Mouse (Mus musculus) intestine, embryonic 15.5 days (tissue): ENCODE measurements around the gene Ciita. TPM values are rescaled to one million over a fixed set of nuclear protein-coding genes. Genes with fewer than 3 reads are reported as not detected.

Experiments
- ATAC-seq: fragments of 200-750 bp; cut with Nextera tagmentation; 2 replicates; pipeline ENCODE4 v1.8.0; 2017; ENCODE audit warnings: moderate TSS enrichment, moderate library complexity
- H3K27ac ChIP-seq: fragments of 300-500 bp; sonication (generic); 2 replicates; pipeline ENCODE4 v1.5.1; 2015; ENCODE audit warnings: mild to moderate bottlenecking, inconsistent platforms
- H3K27me3 ChIP-seq: fragments of 300-500 bp; sonication (generic); replicated peaks from 2 replicates; pipeline ENCODE4 v1.6.1; 2015; ENCODE audit warnings: inconsistent platforms
- H3K36me3 ChIP-seq: fragments of 300-500 bp; sonication (generic); 2 replicates; pipeline ENCODE4 v1.6.1; 2015; ENCODE audit warnings: inconsistent platforms
- H3K4me1 ChIP-seq: fragments of 300-500 bp; sonication (generic); replicated peaks from 2 replicates; pipeline ENCODE4 v1.6.1; 2015; ENCODE audit warnings: inconsistent platforms
- H3K4me2 ChIP-seq: fragments of 300-500 bp; sonication (generic); replicated peaks from 2 replicates; pipeline ENCODE4 v1.6.1; 2015; ENCODE audit warnings: mild to moderate bottlenecking, inconsistent platforms
- H3K4me3 ChIP-seq: fragments of 300-500 bp; sonication (generic); replicated peaks from 2 replicates; pipeline ENCODE4 v1.5.1; 2015; ENCODE audit warnings: inconsistent platforms
- H3K9ac ChIP-seq: fragments of 300-500 bp; sonication (generic); 2 replicates; pipeline ENCODE4 v1.6.1; 2015; ENCODE audit warnings: inconsistent platforms
- H3K9me3 ChIP-seq: fragments of 300-500 bp; sonication (generic); 2 replicates; pipeline ENCODE4 v1.6.1; 2016; ENCODE audit warnings: inconsistent platforms
- WGBS: fragments of 180-500 bp; shearing (Covaris S2); methylation state at CpG from one replicate; pipeline ENCODE4 v1.1.7; 2015; 5-methylcytosine and 5-hydroxymethylcytosine counted together
- polyA plus RNA-seq: library from polyadenylated mRNA; unstranded; fragments of >200 nt; fragmentation: Nextera tagmentation; extraction: Ambion mirVana; gene quantifications from 2 replicates; pipeline ENCODE4 v1.2.1, GENCODE M21; 2015

Gene Ciita
- polyA plus RNA-seq, 1 experiment from 2014 or later: 0.41 TPM

GRCm38 (mm10) chr16:10544995-10545622, 65.2 kb downstream of the Ciita start, which contains the start of gene Clec16a:
Gene Clec16a (plus strand): TSS chr16:10545339.
- Histone ChIP-seq H3K4me3 (peak within 1 kb of the TSS; percentile 87), H3K9ac (peak within 1 kb of the TSS; percentile 78), H3K27ac (0 out of 2 replicates have a peak within 1 kb of the TSS, but pooled peaks have one; percentile 49), H3K36me3 (no peaks in the 10 kb centered on the region), H3K27me3 (no peaks in the 10 kb centered on the region), H3K4me2 (peak within 1 kb of the TSS; percentile 75), H3K9me3 (no peaks in the 10 kb centered on the region), H3K4me1 (peaks cover 24% of the 10 kb centered on the region)
- WGBS: under 1% methylated on average over 58 of the region's 58 CpGs
- ATAC-seq: peak; percentile 89

- H3K36me3 ChIP-seq: no peaks in the 10 kb centered on the region
- H3K9me3 ChIP-seq: no peaks in the 10 kb centered on the region
- H3K4me1 ChIP-seq: peaks cover 9% of the 10 kb centered on the region; the same call in 1 of the 2 replicates
- no peak overlapping the region for H3K9ac ChIP-seq
- ATAC-seq: no peak
- no peak overlapping the region for H3K27ac ChIP-seq
- no peaks in the 10 kb centered on the region for H3K27me3 ChIP-seq
- WGBS: 61% methylated on average over 3 of the region's 3 CpGs
- peak overlapping the region; percentile 75 for H3K4me2 ChIP-seq
- H3K4me3 ChIP-seq: no peak overlapping the region
Observed at GRCm38 (mm10) chr16:10546865-10547264, 67.0 kb downstream of the Ciita start.

- no peak for ATAC-seq
- Histone ChIP-seq H3K9me3 (no peaks in the 10 kb centered on the region), H3K27ac (no peak overlapping the region), H3K9ac (no peak overlapping the region), H3K27me3 (no peaks in the 10 kb centered on the region), H3K4me2 (no peak overlapping the region), H3K4me1 (0 out of 2 replicates have a peak, but pooled peaks cover 6% of the 10 kb centered on the region), H3K4me3 (no peak overlapping the region), H3K36me3 (no peaks in the 10 kb centered on the region)
- 75% methylated on average over 3 of the region's 3 CpGs for WGBS
Observed at GRCm38 (mm10) chr16:10548938-10549337, 69.1 kb downstream of the Ciita start.

GRCm38 (mm10) chr16:10549600-10549999, 69.7 kb downstream of the Ciita start:
- 78% methylated on average over 2 of the region's 2 CpGs for WGBS
- H3K4me3 ChIP-seq: no peak overlapping the region

GRCm38 (mm10) chr16:10551592-10551991, 71.7 kb downstream of the Ciita start:
- H3K4me1 ChIP-seq: 0 out of 2 replicates have a peak, but pooled peaks cover 4% of the 10 kb centered on the region
- ATAC-seq: no peak
- H3K36me3 ChIP-seq: no peaks in the 10 kb centered on the region
- H3K27ac ChIP-seq: no peak overlapping the region
- no peaks in the 10 kb centered on the region for H3K9me3 ChIP-seq
- no peaks in the 10 kb centered on the region for H3K27me3 ChIP-seq
- no peak overlapping the region for H3K4me3 ChIP-seq
- H3K4me2 ChIP-seq: no peak overlapping the region
- no peak overlapping the region for H3K9ac ChIP-seq
- 77% methylated on average over 4 of the region's 4 CpGs for WGBS

More at GRCm38 (mm10) chr16:10549600-10549999, 69.7 kb downstream of the Ciita start:
- Histone ChIP-seq H3K9me3 (no peaks in the 10 kb centered on the region), H3K9ac (no peak overlapping the region), H3K27ac (no peak overlapping the region), H3K4me2 (no peak overlapping the region), H3K36me3 (no peaks in the 10 kb centered on the region), H3K27me3 (no peaks in the 10 kb centered on the region), H3K4me1 (0 out of 2 replicates have a peak, but pooled peaks cover 6% of the 10 kb centered on the region)
- ATAC-seq: no peak

- no peaks in the 10 kb centered on the region for H3K9me3 ChIP-seq
Observed at GRCm38 (mm10) chr16:10553858-10554257, 74.0 kb downstream of the Ciita start.

GRCm38 (mm10) chr16:10559991-10560390, 80.1 kb downstream of the Ciita start:
- Histone ChIP-seq H3K9me3 (no peaks in the 10 kb centered on the region), H3K4me1 (no peaks in the 10 kb centered on the region), H3K9ac (no peak overlapping the region), H3K27me3 (no peaks in the 10 kb centered on the region), H3K4me3 (no peak overlapping the region), H3K4me2 (no peak overlapping the region), H3K36me3 (no peaks in the 10 kb centered on the region), H3K27ac (no peak overlapping the region)
- 86% methylated on average over 8 of the region's 8 CpGs for WGBS
- ATAC-seq: no peak

More at GRCm38 (mm10) chr16:10553858-10554257, 74.0 kb downstream of the Ciita start:
- no peak overlapping the region for H3K4me2 ChIP-seq
- H3K4me3 ChIP-seq: no peak overlapping the region
- H3K27ac ChIP-seq: no peak overlapping the region
- no peak overlapping the region for H3K9ac ChIP-seq
- ATAC-seq: no peak
- H3K27me3 ChIP-seq: no peaks in the 10 kb centered on the region
- H3K36me3 ChIP-seq: no peaks in the 10 kb centered on the region
- H3K4me1 ChIP-seq: no peaks in the 10 kb centered on the region
- 95% methylated on average over 2 of the region's 2 CpGs for WGBS

GRCm38 (mm10) chr16:10565278-10565885, 85.5 kb downstream of the Ciita start:
- H3K4me1 ChIP-seq: no peaks in the 10 kb centered on the region
- H3K4me2 ChIP-seq: no peak overlapping the region
- H3K27me3 ChIP-seq: no peaks in the 10 kb centered on the region
- no peaks in the 10 kb centered on the region for H3K36me3 ChIP-seq
- no peaks in the 10 kb centered on the region for H3K9me3 ChIP-seq
- no peak overlapping the region for H3K4me3 ChIP-seq
- no peak overlapping the region for H3K27ac ChIP-seq
- 35% methylated on average over 4 of the region's 4 CpGs for WGBS
- H3K9ac ChIP-seq: no peak overlapping the region
- peak; percentile 89 for ATAC-seq

- no peaks in the 10 kb centered on the region for H3K27me3 ChIP-seq
- no peaks in the 10 kb centered on the region for H3K36me3 ChIP-seq
- ATAC-seq: no peak
- 88% methylated on average over 4 of the region's 4 CpGs for WGBS
- no peak overlapping the region for H3K4me3 ChIP-seq
- no peak overlapping the region for H3K9ac ChIP-seq
- H3K9me3 ChIP-seq: no peaks in the 10 kb centered on the region
- no peak overlapping the region for H3K4me2 ChIP-seq
- no peaks in the 10 kb centered on the region for H3K4me1 ChIP-seq
- H3K27ac ChIP-seq: no peak overlapping the region
Observed at GRCm38 (mm10) chr16:10567153-10567552, 87.3 kb downstream of the Ciita start.

- no peak overlapping the region for H3K4me3 ChIP-seq
- no peak for ATAC-seq
- H3K4me1 ChIP-seq: no peaks in the 10 kb centered on the region
- H3K9me3 ChIP-seq: no peaks in the 10 kb centered on the region
- no peak overlapping the region for H3K27ac ChIP-seq
- no peak overlapping the region for H3K4me2 ChIP-seq
- 0 out of 2 replicates have a peak, but pooled peaks cover 2% of the 10 kb centered on the region for H3K36me3 ChIP-seq
- WGBS: 77% methylated on average over 5 of the region's 5 CpGs
- H3K9ac ChIP-seq: no peak overlapping the region
- H3K27me3 ChIP-seq: no peaks in the 10 kb centered on the region
Observed at GRCm38 (mm10) chr16:10569809-10570395, 90.0 kb downstream of the Ciita start.

- no peak for ATAC-seq
- Histone ChIP-seq H3K27ac (no peak overlapping the region), H3K4me3 (no peak overlapping the region), H3K36me3 (0 out of 2 replicates have a peak, but pooled peaks cover 2% of the 10 kb centered on the region), H3K9me3 (no peaks in the 10 kb centered on the region), H3K4me2 (no peak overlapping the region), H3K9ac (no peak overlapping the region), H3K4me1 (no peaks in the 10 kb centered on the region), H3K27me3 (no peaks in the 10 kb centered on the region)
- WGBS: 83% methylated on average over 1 of the region's 1 CpGs
Observed at GRCm38 (mm10) chr16:10570708-10571107, 90.8 kb downstream of the Ciita start.

GRCm38 (mm10) chr16:10571820-10572219, 92.0 kb downstream of the Ciita start:
- no peak for ATAC-seq
- Histone ChIP-seq H3K9me3 (no peaks in the 10 kb centered on the region), H3K9ac (no peak overlapping the region), H3K4me3 (no peak overlapping the region), H3K4me1 (no peaks in the 10 kb centered on the region), H3K36me3 (0 out of 2 replicates have a peak, but pooled peaks cover 2% of the 10 kb centered on the region), H3K27me3 (no peaks in the 10 kb centered on the region), H3K27ac (no peak overlapping the region), H3K4me2 (no peak overlapping the region)
- 40% methylated on average over 2 of the region's 2 CpGs for WGBS
